Mouse (Mus musculus) adrenal gland, adult 10 weeks (tissue): ENCODE measurements around the gene Rrm2. TPM values are rescaled to one million over a fixed set of nuclear protein-coding genes. Genes with fewer than 3 reads are reported as not detected.

Experiments
- polyA plus RNA-seq: library from polyadenylated mRNA; stranded (reverse); fragments of 350-450 nt; fragmentation: Illumina TruSeq; extraction: RNeasy Lipid Tissue Mini Kit (QIAGEN cat#74804); gene quantifications from one replicate; pipeline ENCODE4 v1.2.3, GENCODE M21; 2014; ENCODE audit warnings: low read depth, low replicate concordance

Gene Rrm2
- polyA plus RNA-seq, result 14.3 TPM

GRCm38 (mm10) chr12:24707954-24708823 lies at the start of gene Rrm2:
Gene Rrm2, plus strand, starts transcription at chr12:24708241.

DNA sequence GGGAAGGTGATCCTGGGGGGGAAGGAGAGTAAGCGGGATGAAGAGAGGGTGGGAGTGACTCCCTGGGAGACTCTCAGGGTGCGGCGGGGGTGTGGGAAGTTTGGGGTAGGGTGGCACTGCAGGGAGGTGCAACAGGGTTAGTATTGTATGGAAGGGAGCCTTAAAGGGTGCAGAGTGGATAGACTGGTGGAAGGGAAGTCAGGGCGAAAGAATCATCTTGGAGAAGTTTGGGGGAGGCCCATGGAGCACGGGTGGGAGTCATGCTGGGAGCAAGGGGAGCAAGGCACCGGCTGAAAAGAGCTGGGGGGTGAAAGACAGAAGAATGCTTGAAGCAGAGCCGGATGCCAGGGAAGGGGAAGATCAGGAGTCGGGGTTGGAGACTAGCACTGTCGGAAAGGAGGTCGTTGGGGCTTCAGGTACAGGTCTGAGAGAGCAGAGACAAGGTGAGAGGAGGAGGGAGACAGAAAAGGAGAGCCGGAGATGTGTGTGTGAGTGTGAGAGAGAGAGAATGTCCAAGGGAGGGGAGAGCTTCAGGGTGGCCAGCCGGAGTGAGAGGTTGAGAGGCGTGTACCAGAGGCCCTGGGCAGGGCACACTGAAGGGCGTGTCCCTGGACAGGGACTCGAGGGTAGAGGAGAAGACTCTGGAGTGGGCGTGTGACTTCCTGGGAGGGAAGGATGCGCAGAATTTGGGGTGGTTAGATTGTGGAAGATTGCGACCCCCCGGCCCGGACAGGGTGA lies 26.6 kb upstream of the Rrm2 start, which contains the start of gene Cys1:
TSS of gene Cys1 (minus strand) at position 528 of the 738 bp plus-strand sequence.

Other genes starting within 250 kb of the Rrm2 start
- gene Taf1b, start 209.9 kb upstream of the Rrm2 start, polyA plus RNA-seq, result 28.1 TPM
- gene Grhl1, start 136.0 kb upstream of the Rrm2 start, polyA plus RNA-seq, result 0.76 TPM
- gene Klf11, start 57.0 kb upstream of the Rrm2 start, polyA plus RNA-seq, result 12.7 TPM
- 1.3 TPM for gene Cys1, start 26.4 kb upstream of the Rrm2 start, polyA plus RNA-seq
- 15.9 TPM for gene Mboat2, start 122.6 kb downstream of the Rrm2 start, polyA plus RNA-seq